8 mouse cellular contexts compared by ENCODE assay signal in genomic region chr9:56924651-56925027, GRCm38 (mm10). TPM values are rescaled to one million over a fixed set of nuclear protein-coding genes. Genes with fewer than 3 reads are reported as not detected.
A peak's percentile ranks its signal among the peaks of the same experiment; 100 is the strongest.
DNase-seq lines count a peak whose midpoint lies in the region; ATAC-seq and TF ChIP-seq lines count a peak whose summit lies in the region.

No protein-coding gene starts in this region.

- no peak for ATAC-seq in forebrain, embryonic 13.5 days
- peak; percentile 62 for ATAC-seq in lung, embryonic 14.5 days (ENCODE audit: insufficient read depth)

- DNase-seq in cerebellum, adult 2 months, result peak; percentile 33 to 39
- no peak for DNase-seq in cerebellum, adult 11-12 months
- peak; percentile 89 for DNase-seq in heart, postnatal 25 days (ENCODE audit: low spot score)
- peak; percentile 35 to 44 for DNase-seq in layer of hippocampus, adult 2 months (ENCODE audit: low spot score in 2 of 2)
- DNase-seq in lung, embryonic 14.5 days, result peak; percentile 95
- DNase-seq in ovary, postnatal 14 days (ENCODE audit: low spot score), result peak; percentile 79
- no peak for DNase-seq in frontal cortex, postnatal 25 days (ENCODE audit: low spot score in 2 of 2)

- 23% methylated on average over 7 of the region's 7 CpGs for whole genome bisulfite sequencing in cerebellum, adult 2 months
- 52% methylated on average over 7 of the region's 7 CpGs for WGBS in forebrain, embryonic 13.5 days
- 7% methylated on average over 7 of the region's 7 CpGs for whole genome bisulfite sequencing in lung, embryonic 14.5 days

- H3K36me3 ChIP-seq in forebrain, embryonic 13.5 days (ENCODE audit: poor library complexity, severe bottlenecking), result peaks cover 11% of the 10 kb centered on the region
- H3K36me3 ChIP-seq in lung, embryonic 14.5 days (ENCODE audit: insufficient read depth), result peaks cover 19% of the 10 kb centered on the region

- peak overlapping the region; percentile 1 for H3K4me3 ChIP-seq in cerebellum, adult 2 months (replicated peaks; ENCODE audit: insufficient read depth, low read depth, low read length)
- H3K4me3 ChIP-seq in forebrain, embryonic 13.5 days, result peak overlapping the region; percentile 15
- peak overlapping the region; percentile 43 for H3K4me3 ChIP-seq in layer of hippocampus, adult 2 months
- H3K4me3 ChIP-seq in lung, embryonic 14.5 days (ENCODE audit: low read depth, low read length), result peak overlapping the region; percentile 31

- TF ChIP-seq POLR2A in cerebellum, adult 2 months (IDR thresholded peaks at IDR 0.05; ENCODE audit: borderline replicate concordance, insufficient read depth, low read length), result no peak

- no peaks in the 10 kb centered on the region for H3K27me3 ChIP-seq in cerebellum, adult 2 months (ENCODE audit: control insufficient read depth, insufficient read depth, low read length)
- H3K27me3 ChIP-seq in forebrain, embryonic 13.5 days, result no peaks in the 10 kb centered on the region
- H3K27me3 ChIP-seq in lung, embryonic 14.5 days (ENCODE audit: insufficient read depth, low read length), result no peaks in the 10 kb centered on the region

- H3K9ac ChIP-seq in forebrain, embryonic 13.5 days, result peak overlapping the region; percentile 49; the same call in 1 of the 2 replicates
- H3K9ac ChIP-seq in lung, embryonic 14.5 days, result peak overlapping the region; percentile 43

- H3K4me2 ChIP-seq in forebrain, embryonic 13.5 days, result peak overlapping the region; percentile 49
- H3K4me2 ChIP-seq in lung, embryonic 14.5 days, result peak overlapping the region; percentile 90

- TF ChIP-seq CTCF in cerebellum, adult 2 months (IDR thresholded peaks at IDR 0.05; ENCODE audit: borderline replicate concordance, insufficient read depth, low read depth, low read length), result no peak
- 0 out of 2 replicates have a peak, but pooled peaks have one; percentile 25 for TF ChIP-seq CTCF in layer of hippocampus, adult 2 months (conservative IDR thresholded peaks at IDR 0.05)
- peak; percentile 12; the same call in 1 of the 2 replicates for TF ChIP-seq CTCF in lung, embryonic 14.5 days (IDR thresholded peaks at IDR 0.05; ENCODE audit: low read depth)

- 0 out of 2 replicates have a peak, but pooled peaks cover 3% of the 10 kb centered on the region for H3K4me1 ChIP-seq in cerebellum, adult 2 months (ENCODE audit: control insufficient read depth, insufficient read depth, low read length)
- peaks cover 54% of the 10 kb centered on the region for H3K4me1 ChIP-seq in forebrain, embryonic 13.5 days
- peaks cover 22% of the 10 kb centered on the region for H3K4me1 ChIP-seq in lung, embryonic 14.5 days (ENCODE audit: insufficient read depth)

- intact Hi-C loops in heart, postnatal 25 days (cut with DNase I), result loop anchor here (2.0 to 5.0 kb wide), 2 partner anchors 30 to 208 kb away; partner anchors contain the start of gene Man2c1

- 0 out of 2 replicates have a peak overlapping the region, but pooled peaks have one; percentile 28 for H3K27ac ChIP-seq in cerebellum, adult 2 months (ENCODE audit: insufficient read depth, low read length)
- H3K27ac ChIP-seq in forebrain, embryonic 13.5 days, result no peak overlapping the region
- H3K27ac ChIP-seq in layer of hippocampus, adult 2 months, result peak overlapping the region; percentile 90
- H3K27ac ChIP-seq in lung, embryonic 14.5 days (ENCODE audit: low read depth), result peak overlapping the region; percentile 70

- peaks cover 4% of the 10 kb centered on the region; the same call in 1 of the 2 replicates for H3K9me3 ChIP-seq in forebrain, embryonic 13.5 days (replicated peaks)
- H3K9me3 ChIP-seq in lung, embryonic 14.5 days (ENCODE audit: low read depth, low read length), result no peaks in the 10 kb centered on the region

RNA-seq across cellular contexts. Expression of gene Snx33, which starts 3.5 kb away (rescaled TPM):
- 8.4 and 10.3 TPM in 2 replicates for polyA plus RNA-seq in cerebellum, adult 2 months (2012; rRNA removed)
- polyA plus RNA-seq in forebrain, embryonic 13.5 days (2015; fragmentation: Nextera tagmentation; extraction: Ambion mirVana), result 2.6 TPM in 2 replicates
- 10 to 100 TPM in 1 of 2 experiments, 1 to 10 TPM in 1; 8.9 to 12.5 TPM for total RNA-seq in heart, postnatal 25 days (2021)
- 1 to 10 TPM; 7.2 to 8.9 TPM for total RNA-seq in layer of hippocampus, adult 2 months (2021)
- polyA plus RNA-seq in lung, embryonic 14.5 days (2014; fragmentation: Nextera tagmentation; extraction: Ambion mirVana), result 7.8 and 9.5 TPM in 2 replicates

RNA-seq across cellular contexts. Expression of gene Imp3, which starts 12.6 kb away (rescaled TPM):
- polyA plus RNA-seq in cerebellum, adult 2 months (2012; rRNA removed), result 89.3 and 93.8 TPM in 2 replicates
- 86.6 and 89.0 TPM in 2 replicates for polyA plus RNA-seq in forebrain, embryonic 13.5 days (2015; fragmentation: Nextera tagmentation; extraction: Ambion mirVana)
- total RNA-seq in heart, postnatal 25 days (2021), result 10 to 100 TPM; 53.2 to 54.8 TPM
- total RNA-seq in layer of hippocampus, adult 2 months (2021), result 10 to 100 TPM; 54.9 to 56.8 TPM
- polyA plus RNA-seq in lung, embryonic 14.5 days (2014; fragmentation: Nextera tagmentation; extraction: Ambion mirVana), result 69.6 and 75.1 TPM in 2 replicates

RNA-seq across cellular contexts. Expression of gene Snupn, which starts 26.0 kb away (rescaled TPM):
- polyA plus RNA-seq in cerebellum, adult 2 months (2012; rRNA removed), result 16.3 and 17.6 TPM in 2 replicates
- polyA plus RNA-seq in forebrain, embryonic 13.5 days (2015; fragmentation: Nextera tagmentation; extraction: Ambion mirVana), result 30.0 and 33.7 TPM in 2 replicates
- 10 to 100 TPM in 1 of 2 experiments, 1 to 10 TPM in 1; 9.9 to 10.1 TPM for total RNA-seq in heart, postnatal 25 days (2021)
- total RNA-seq in layer of hippocampus, adult 2 months (2021), result 10 to 100 TPM; 15.2 to 19.1 TPM
- polyA plus RNA-seq in lung, embryonic 14.5 days (2014; fragmentation: Nextera tagmentation; extraction: Ambion mirVana), result 23.2 and 24.2 TPM in 2 replicates

RNA-seq across cellular contexts. Expression of gene Cspg4, which starts 59.8 kb away (rescaled TPM):
- 7.4 and 8.9 TPM in 2 replicates for polyA plus RNA-seq in cerebellum, adult 2 months (2012; rRNA removed)
- polyA plus RNA-seq in forebrain, embryonic 13.5 days (2015; fragmentation: Nextera tagmentation; extraction: Ambion mirVana), result 3.0 and 3.1 TPM in 2 replicates
- total RNA-seq in heart, postnatal 25 days (2021), result 10 to 100 TPM; 15.2 to 20.4 TPM
- total RNA-seq in layer of hippocampus, adult 2 months (2021), result 10 to 100 TPM; 17.4 to 18.4 TPM
- polyA plus RNA-seq in lung, embryonic 14.5 days (2014; fragmentation: Nextera tagmentation; extraction: Ambion mirVana), result 12.3 and 13.9 TPM in 2 replicates

Comparison
In these comparisons a context has a peak if more than half of its experiments do, and no peak if none do; other contexts are left out.
1. DNase-seq: peak in cerebellum, adult 2 months (2 of 2), heart, postnatal 25 days (single experiment), layer of hippocampus, adult 2 months (2 of 2), lung, embryonic 14.5 days (single experiment) and ovary, postnatal 14 days (single experiment); none in cerebellum, adult 11-12 months (single experiment) and frontal cortex, postnatal 25 days (0 of 2).
2. Peak in every context shown above with its lines, with median percentiles within 50 percentile points of each other: H3K4me3 ChIP-seq.